Mouse (Mus musculus) granulocyte monocyte progenitor cell, adult 5-6 weeks (primary cell): ENCODE measurements around the gene Daam1. TPM values are rescaled to one million over a fixed set of nuclear protein-coding genes. Genes with fewer than 3 reads are reported as not detected.

ENCODE experiments used
- ATAC-seq: replicated peaks from 2 replicates; pipeline ENCODE4 v1.8.0; 2016; ENCODE audit warnings: mild to moderate bottlenecking, moderate TSS enrichment, inconsistent platforms; ENCODE audit not compliant: poor library complexity, severe bottlenecking
- total RNA-seq, 2 experiments: library from RNA; stranded (forward) in 1 of 2; stranded (reverse) in 1 of 2; fragments of 200-712, 200-1000 nt in 1 of 2; fragments of >200 nt in 1 of 2; fragmentation: Nextera tagmentation in 1 of 2; gene quantifications; 2 replicates each; pipeline ENCODE4 v1.2.3; 2014 to 2017

Daam1 gene
- total RNA-seq, 2 experiments from 2014 or later = 9.4 to 17.8 TPM

- ATAC-seq = no peak
Measured at GRCm38 (mm10) chr12:71888370-71888769, 57.5 kb downstream of the Daam1 start.

GRCm38 (mm10) chr12:71889266-71889665 lies 58.4 kb downstream of the Daam1 start:
- no peak for ATAC-seq

- no peak for ATAC-seq
Measured at GRCm38 (mm10) chr12:71890282-71890681, 59.4 kb downstream of the Daam1 start.

DNA sequence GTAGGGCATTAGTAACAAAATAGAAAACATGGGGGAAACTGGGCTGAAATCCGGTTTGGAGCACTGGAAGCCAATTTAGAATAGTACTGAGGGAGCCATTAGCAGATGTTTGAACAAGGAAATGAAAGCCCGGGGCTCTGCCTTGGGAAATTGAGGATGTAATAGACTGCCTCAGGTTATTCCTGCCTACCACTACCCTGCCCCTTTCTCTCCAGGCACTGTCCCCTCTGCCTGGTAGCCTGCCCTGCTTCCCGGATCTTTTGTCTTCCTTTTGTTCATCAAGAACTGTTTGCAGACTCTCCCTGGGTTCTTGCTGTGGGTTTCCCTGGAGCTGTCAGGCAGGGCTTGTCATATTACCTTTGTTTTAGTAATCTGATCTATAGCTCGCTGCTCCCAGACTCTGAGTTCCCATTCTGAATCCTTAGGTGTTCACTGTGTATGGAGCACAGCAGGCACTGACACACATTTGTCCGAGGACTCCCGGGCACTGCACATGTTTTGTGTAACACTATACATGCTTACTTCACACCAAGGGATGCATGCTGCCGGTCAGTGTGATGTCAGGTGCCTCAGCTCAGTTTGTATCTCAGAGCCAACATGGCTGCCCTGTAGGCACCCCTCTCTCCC lies 61.0 kb downstream of the Daam1 start:
- peak; percentile 20; the same call in 1 of the 2 replicates for ATAC-seq

DNA sequence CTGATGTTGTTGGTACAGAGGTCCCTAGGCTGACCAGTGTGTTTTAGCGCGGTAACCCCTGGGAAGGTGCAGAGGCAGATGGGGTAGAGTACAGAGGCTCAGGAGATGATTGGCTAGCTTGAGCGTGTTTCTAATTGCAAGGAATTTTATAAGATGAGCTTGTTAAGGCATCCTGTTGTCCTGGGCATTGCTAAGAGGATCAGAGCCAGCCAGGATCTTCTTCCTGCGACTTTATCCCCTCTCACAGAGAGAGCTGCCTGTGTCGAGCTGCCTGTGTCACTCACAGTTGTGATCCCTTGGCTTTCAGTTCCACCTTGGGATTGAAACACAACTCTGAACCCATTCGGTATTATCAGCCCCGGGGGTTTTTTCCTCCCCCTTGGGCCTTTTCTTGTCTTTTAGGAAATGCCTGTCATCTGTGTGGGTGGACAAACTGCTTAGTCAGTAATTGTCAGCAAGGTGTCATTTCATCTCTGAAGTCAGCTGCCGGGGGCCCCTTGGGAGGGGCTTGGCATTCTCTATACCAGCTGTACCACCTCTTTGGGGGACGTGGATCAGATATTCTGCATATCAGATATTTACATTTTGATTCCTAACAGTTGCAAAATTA lies 62.2 kb downstream of the Daam1 start:
- ATAC-seq = no peak

DNA sequence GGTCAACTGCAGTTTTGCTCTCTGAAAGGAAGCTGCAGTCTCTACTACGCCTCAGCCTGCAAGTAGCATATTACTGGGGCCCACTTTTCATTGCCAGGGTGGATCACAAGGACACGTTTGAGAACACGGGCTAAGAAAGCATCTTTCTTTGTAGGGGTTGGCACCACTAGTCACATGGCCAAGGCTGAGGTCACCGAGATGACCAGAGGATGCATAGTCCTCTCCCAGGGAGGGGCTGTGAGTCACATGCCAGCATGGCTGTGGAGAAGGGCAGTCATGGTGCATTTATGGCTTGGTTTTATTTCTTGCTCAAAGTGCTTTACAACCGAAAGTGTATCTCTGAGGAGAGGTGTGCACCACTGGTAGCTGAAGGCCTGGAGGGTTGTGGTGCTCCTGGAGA lies 67.4 kb downstream of the Daam1 start:
- no peak for ATAC-seq

GRCm38 (mm10) chr12:71898666-71899520 lies 68.0 kb downstream of the Daam1 start:
- no peak for ATAC-seq

- ATAC-seq = no peak
Measured at GRCm38 (mm10) chr12:71899566-71899965, 68.7 kb downstream of the Daam1 start.

GRCm38 (mm10) chr12:71901211-71901610 lies 70.3 kb downstream of the Daam1 start:
- ATAC-seq = no peak

DNA sequence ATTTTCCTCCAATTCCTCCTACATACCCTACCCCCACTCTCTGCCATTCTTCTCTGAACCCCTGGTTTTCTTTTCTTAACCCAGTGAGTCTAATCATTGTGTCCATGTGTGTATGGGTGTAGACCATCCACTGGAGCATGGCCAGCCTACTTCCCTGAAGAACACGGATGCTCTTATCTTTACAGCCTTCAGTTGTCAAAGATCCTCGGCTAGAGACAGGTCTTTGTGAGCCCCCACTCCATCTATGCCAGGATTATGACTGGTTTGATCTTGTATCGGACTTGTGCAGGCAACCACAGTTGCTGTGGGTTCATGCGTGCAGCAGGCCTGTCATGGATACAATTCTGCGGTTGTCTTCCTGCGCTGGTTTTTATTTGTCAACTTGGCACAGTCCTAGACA lies 71.0 kb downstream of the Daam1 start:
- ATAC-seq = no peak

- ATAC-seq = no peak
Measured at GRCm38 (mm10) chr12:71902317-71902716, 71.4 kb downstream of the Daam1 start.

DNA sequence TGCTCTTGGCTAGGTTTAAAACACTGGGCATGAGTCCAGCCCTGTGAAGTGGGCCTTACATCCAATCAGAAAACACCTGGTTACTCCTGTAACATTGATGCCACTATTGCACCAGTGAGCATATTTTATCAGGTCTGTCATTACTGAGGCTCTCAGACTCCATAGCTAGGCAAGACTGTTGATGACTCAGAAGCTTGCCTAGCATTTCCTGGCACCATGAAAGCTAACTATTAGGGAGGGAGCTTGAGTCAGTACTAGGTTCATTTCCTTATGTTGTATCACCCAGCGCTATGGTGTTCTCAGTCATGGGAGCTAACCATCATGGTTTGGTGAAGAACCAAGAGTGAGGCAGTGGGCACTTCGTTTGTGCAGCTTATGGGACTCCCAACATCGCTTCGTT lies 72.3 kb downstream of the Daam1 start:
- ATAC-seq = no peak

DNA sequence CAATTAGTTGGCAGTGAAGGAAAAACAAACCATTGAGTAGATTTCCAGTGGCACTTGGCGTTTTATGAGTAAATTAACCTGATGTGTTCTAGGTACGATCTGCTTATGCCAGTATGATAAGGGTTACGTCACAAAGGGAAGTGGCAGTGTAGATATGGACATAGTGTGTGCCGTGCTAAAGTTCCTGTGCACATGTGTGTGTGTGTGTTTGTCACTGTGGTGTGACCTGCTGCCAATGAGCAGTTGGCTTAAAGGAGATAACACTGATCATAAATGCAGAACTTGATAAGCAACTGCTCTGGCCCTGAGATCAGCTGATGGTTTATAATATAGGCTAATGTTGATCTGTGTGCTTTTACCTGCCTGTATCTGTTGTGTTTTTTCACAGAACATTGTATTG lies 73.4 kb downstream of the Daam1 start:
- ATAC-seq = peak; percentile 79

DNA sequence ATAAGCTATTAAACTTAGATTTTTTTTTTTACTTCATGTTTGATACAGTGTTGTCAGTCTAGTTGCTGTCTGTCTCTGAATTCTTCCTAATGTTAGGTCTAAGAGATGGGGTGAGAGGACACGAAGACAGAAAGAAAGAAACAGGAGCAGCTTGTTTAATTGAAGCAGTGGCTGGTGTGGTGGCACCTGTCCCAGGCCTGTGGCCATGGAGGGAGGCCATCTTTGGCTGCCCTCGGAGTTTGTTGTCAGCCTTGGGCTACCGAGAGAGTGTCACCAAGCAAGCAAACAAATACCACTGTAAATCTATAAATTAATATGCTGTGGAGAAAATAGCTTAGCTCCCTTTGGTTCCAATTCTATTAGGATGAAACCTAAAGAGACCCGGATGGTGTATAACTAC lies 74.0 kb downstream of the Daam1 start:
- ATAC-seq = no peak

GRCm38 (mm10) chr12:71905640-71906320 lies 74.9 kb downstream of the Daam1 start:
- no peak for ATAC-seq

- no peak for ATAC-seq
Measured at GRCm38 (mm10) chr12:71906582-71907267, 75.8 kb downstream of the Daam1 start.

DNA sequence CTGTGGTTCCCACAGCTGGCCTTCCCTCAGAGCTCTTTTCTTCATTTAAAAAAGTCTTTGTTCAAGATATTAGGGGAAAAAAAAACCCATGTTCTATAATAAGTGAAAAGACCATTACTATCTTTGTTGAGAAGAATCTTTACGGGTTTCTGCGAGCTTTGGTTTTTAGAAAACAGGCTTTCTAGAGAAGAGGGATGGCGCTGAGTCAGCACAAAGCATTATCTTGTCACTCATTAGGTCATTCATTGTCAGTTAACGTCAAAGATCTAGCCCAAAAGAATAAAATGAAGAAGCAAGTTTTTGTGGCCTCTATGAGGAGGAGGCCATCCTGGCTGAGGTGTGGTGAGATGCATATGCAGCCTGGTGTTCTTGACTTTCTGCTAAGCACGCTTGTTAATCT lies 78.1 kb downstream of the Daam1 start:
- ATAC-seq = no peak

DNA sequence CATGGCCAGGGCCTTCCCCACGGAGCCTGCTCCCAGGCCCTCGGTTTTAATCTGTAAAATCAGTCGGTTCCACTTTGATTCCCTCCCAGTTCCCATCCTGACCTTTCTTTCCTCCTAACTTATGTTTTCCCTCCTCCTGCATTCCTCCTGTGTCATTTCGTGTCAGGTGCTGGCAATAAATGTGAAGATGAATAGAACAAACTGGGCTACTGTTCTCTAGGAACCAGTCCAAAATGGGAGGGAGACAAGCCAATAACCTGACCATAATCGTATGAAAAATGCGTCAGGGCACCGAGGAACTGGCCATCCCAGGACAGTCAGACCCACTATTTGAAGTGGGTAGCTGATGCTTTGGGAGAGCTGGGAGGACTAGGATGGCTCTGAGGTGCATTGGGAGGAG lies 79.4 kb downstream of the Daam1 start:
- no peak for ATAC-seq

GRCm38 (mm10) chr12:71912262-71912661 lies 81.4 kb downstream of the Daam1 start:
- ATAC-seq = no peak

DNA sequence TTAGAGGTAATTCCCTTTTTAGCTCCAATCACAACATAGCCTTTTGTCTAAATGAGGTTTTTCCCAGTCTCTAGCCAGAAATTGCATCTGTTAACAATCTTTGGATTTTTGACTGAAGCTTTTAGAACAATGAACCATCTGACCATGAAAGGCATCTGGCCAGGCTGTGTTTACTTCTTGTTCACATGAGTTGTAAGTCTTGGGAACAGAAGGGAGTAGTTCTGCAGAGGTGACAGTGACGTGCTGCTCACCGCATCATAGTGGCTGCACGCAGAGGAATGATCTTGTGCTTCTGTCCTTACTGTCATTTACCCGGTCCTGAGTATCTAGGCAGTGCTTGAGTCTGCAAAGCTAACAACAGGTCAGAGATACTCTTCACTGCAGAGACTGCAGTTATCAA lies 88.3 kb downstream of the Daam1 start:
- no peak for ATAC-seq
